Mouse (Mus musculus): Measurements from ENCODE around the gene Il17c. TPM values are rescaled to one million over a fixed set of nuclear protein-coding genes. Genes with fewer than 3 reads are reported as not detected.
A peak's percentile ranks its signal among the peaks of the same experiment; 100 is the strongest.

Il17c gene
- total RNA-seq (2021) (not detected), polyA plus RNA-seq (2012; rRNA removed) (0.16 TPM in 1 of 2 replicates, not detected in the other)
- long read RNA-seq = 0 reads

GRCm38 (mm10) chr8:122421376-122422070 is at the start of gene Il17c:
Il17c (plus strand) TSS chr8:122422020.
- no peak for DNase-seq

GRCm38 (mm10) chr8:122375320-122375719 is 46.5 kb upstream of the Il17c start:
- DNase-seq = no peak

GRCm38 (mm10) chr8:122375751-122376364 is 46.0 kb upstream of the Il17c start:
- no peak for DNase-seq

- DNase-seq = peak; percentile 99
Observed at GRCm38 (mm10) chr8:122376365-122377231, 45.2 kb upstream of the Il17c start, which contains the start of gene Zc3h18. Zc3h18 (plus strand) TSS chr8:122376609.

GRCm38 (mm10) chr8:122383039-122383438 is 38.8 kb upstream of the Il17c start:
- no peak for DNase-seq

- DNase-seq = no peak
Observed at GRCm38 (mm10) chr8:122389357-122389756, 32.5 kb upstream of the Il17c start.

GRCm38 (mm10) chr8:122390758-122391157 is 31.1 kb upstream of the Il17c start:
- DNase-seq = no peak

- no peak for DNase-seq
Observed at GRCm38 (mm10) chr8:122393717-122394116, 28.1 kb upstream of the Il17c start.

GRCm38 (mm10) chr8:122395291-122395690 is 26.5 kb upstream of the Il17c start:
- no peak for DNase-seq

GRCm38 (mm10) chr8:122398186-122398585 is 23.6 kb upstream of the Il17c start:
- no peak for DNase-seq

- DNase-seq = no peak
Observed at GRCm38 (mm10) chr8:122405146-122405805, 16.5 kb upstream of the Il17c start.

- DNase-seq = no peak
Observed at GRCm38 (mm10) chr8:122407678-122408077, 14.1 kb upstream of the Il17c start.

GRCm38 (mm10) chr8:122414311-122414710 is 7.5 kb upstream of the Il17c start:
- no peak for DNase-seq

GRCm38 (mm10) chr8:122415554-122415953 is 6.3 kb upstream of the Il17c start:
- DNase-seq = no peak

GRCm38 (mm10) chr8:122419881-122420555 is 1.8 kb upstream of the Il17c start:
- no peak for DNase-seq

GRCm38 (mm10) chr8:122423217-122423616 is 1.4 kb downstream of the Il17c start:
- DNase-seq = no peak

- no peak for DNase-seq
Observed at GRCm38 (mm10) chr8:122423659-122424058, 1.8 kb downstream of the Il17c start.

GRCm38 (mm10) chr8:122426145-122426544 is 4.3 kb downstream of the Il17c start:
- DNase-seq = no peak

- DNase-seq = no peak
Observed at GRCm38 (mm10) chr8:122427607-122428006, 5.8 kb downstream of the Il17c start.

GRCm38 (mm10) chr8:122428163-122428562 is 6.3 kb downstream of the Il17c start:
- no peak for DNase-seq

GRCm38 (mm10) chr8:122430058-122430636 is 8.3 kb downstream of the Il17c start:
- no peak for DNase-seq
